ENCODE assay signal across 8 mouse cellular contexts in genomic region chr6:86141820-86142219, GRCm38 (mm10). TPM values are rescaled to one million over a fixed set of nuclear protein-coding genes. Genes with fewer than 3 reads are reported as not detected.
A peak's percentile ranks its signal among the peaks of the same experiment; 100 is the strongest.
DNase-seq lines count a peak whose midpoint lies in the region; ATAC-seq and TF ChIP-seq lines count a peak whose summit lies in the region.

No protein-coding gene starts in this region.

- TF ChIP-seq CTCF in thymus, adult 2 months (IDR thresholded peaks at IDR 0.05; ENCODE audit: borderline replicate concordance, control insufficient read depth, extremely low read depth, insufficient read depth, low read length, poor library complexity) = peak; percentile 72; the same call in 1 of the 2 replicates

- no peak overlapping the region for H3K4me3 ChIP-seq in heart, embryonic 11.5 days (ENCODE audit: low read depth, low read length)
- no peak overlapping the region for H3K4me3 ChIP-seq in midbrain, embryonic 16.5 days (ENCODE audit: low read depth, low read length)
- no peak overlapping the region for H3K4me3 ChIP-seq in thymus, adult 2 months (ENCODE audit: control insufficient read depth, insufficient read depth, low read length)

- H3K4me1 ChIP-seq in heart, embryonic 11.5 days (ENCODE audit: control insufficient read depth, insufficient read depth, low read length) = no peaks in the 10 kb centered on the region
- no peaks in the 10 kb centered on the region; the same call in 1 of the 2 replicates for H3K4me1 ChIP-seq in midbrain, embryonic 16.5 days (ENCODE audit: control insufficient read depth, insufficient read depth, low read length)
- no peaks in the 10 kb centered on the region for H3K4me1 ChIP-seq in thymus, adult 2 months (replicated peaks; ENCODE audit: control insufficient read depth, insufficient read depth, low read length)

- H3K4me2 ChIP-seq in heart, embryonic 11.5 days = no peak overlapping the region
- H3K4me2 ChIP-seq in midbrain, embryonic 16.5 days (ENCODE audit: low read length) = no peak overlapping the region

- no peak for ATAC-seq in heart, embryonic 11.5 days (replicated peaks; ENCODE audit: insufficient number of reproducible peaks, low FRiP score, low TSS enrichment)
- peak; percentile 54; the same call in 1 of the 2 replicates for ATAC-seq in midbrain, embryonic 16.5 days

- no peaks in the 10 kb centered on the region for H3K9me3 ChIP-seq in heart, embryonic 11.5 days (replicated peaks; ENCODE audit: control insufficient read depth, low read length)
- H3K9me3 ChIP-seq in midbrain, embryonic 16.5 days (replicated peaks; ENCODE audit: control insufficient read depth, low read length, poor library complexity, severe bottlenecking) = 0 out of 2 replicates have a peak, but pooled peaks cover 3% of the 10 kb centered on the region

- H3K9ac ChIP-seq in heart, embryonic 11.5 days (ENCODE audit: low read depth, low read length) = no peak overlapping the region
- H3K9ac ChIP-seq in midbrain, embryonic 16.5 days (ENCODE audit: low read depth, low read length) = no peak overlapping the region

- no peak for TF ChIP-seq POLR2A in thymus, adult 2 months (IDR thresholded peaks at IDR 0.05; ENCODE audit: control insufficient read depth, extremely low read depth, insufficient read depth, low read length, poor library complexity)

- H3K36me3 ChIP-seq in heart, embryonic 11.5 days (ENCODE audit: control insufficient read depth, insufficient read depth, low read length) = no peaks in the 10 kb centered on the region
- no peaks in the 10 kb centered on the region for H3K36me3 ChIP-seq in midbrain, embryonic 16.5 days (ENCODE audit: control insufficient read depth, insufficient read depth, low read length)
- H3K36me3 ChIP-seq in thymus, adult 2 months (ENCODE audit: control insufficient read depth, insufficient read depth, low read length) = no peaks in the 10 kb centered on the region

- no peak overlapping the region for H3K27ac ChIP-seq in heart, embryonic 11.5 days (ENCODE audit: low read depth, low read length)
- no peak overlapping the region for H3K27ac ChIP-seq in midbrain, embryonic 16.5 days (ENCODE audit: low read length)
- H3K27ac ChIP-seq in thymus, adult 2 months (ENCODE audit: control insufficient read depth, insufficient read depth, low read length) = no peak overlapping the region

- peak; percentile 51 to 78 for DNase-seq in heart, adult 18-20 months
- DNase-seq in R1 (ENCODE audit: low read depth, low spot score) = peak; percentile 82
- peak; percentile 78 to 90 for DNase-seq in cerebellum, postnatal 14 days
- DNase-seq in gastrocnemius, postnatal 25 days = peak; percentile 15
- peak; percentile 47 to 64 for DNase-seq in layer of hippocampus, postnatal 36 days
- peak; percentile 59 for DNase-seq in thymus, adult 2 months

- H3K27me3 ChIP-seq in heart, embryonic 11.5 days (ENCODE audit: control insufficient read depth, insufficient read depth, low read length) = no peaks in the 10 kb centered on the region
- no peaks in the 10 kb centered on the region for H3K27me3 ChIP-seq in midbrain, embryonic 16.5 days (ENCODE audit: control insufficient read depth, insufficient read depth, low read depth, low read length)
- H3K27me3 ChIP-seq in thymus, adult 2 months (ENCODE audit: control insufficient read depth, insufficient read depth, low read length) = no peaks in the 10 kb centered on the region

- 23% methylated on average over 3 of the region's 3 CpGs for WGBS in heart, embryonic 11.5 days (ENCODE audit: insufficient replicate concordance)
- 15% methylated on average over 3 of the region's 3 CpGs for WGBS in midbrain, embryonic 16.5 days
- 7% methylated on average over 3 of the region's 3 CpGs for WGBS in thymus, adult 2 months

RNA-seq across cellular contexts. Expression of gene Tgfa, which starts 53.2 kb away (rescaled TPM):
- total RNA-seq in heart, adult 18-20 months (2021) = 1 to 10 TPM; 1.2 to 1.7 TPM
- 3.0 and 4.1 TPM in 2 replicates for polyA plus RNA-seq in heart, embryonic 11.5 days (2014; fragmentation: Nextera tagmentation; extraction: Ambion mirVana)
- under 1 TPM; 0.15 to 0.35 TPM for total RNA-seq in gastrocnemius, postnatal 25 days (2021)
- 10 to 100 TPM; 31.2 to 33.6 TPM for total RNA-seq in layer of hippocampus, postnatal 36 days (2021)
- 13.1 and 14.7 TPM in 2 replicates for polyA plus RNA-seq in midbrain, embryonic 16.5 days (2015; fragmentation: Nextera tagmentation; extraction: Ambion mirVana)
- polyA plus RNA-seq in thymus, adult 2 months (2012; rRNA removed) = 0.84 and 2.1 TPM in 2 replicates

Comparison
In these comparisons a context has a peak if more than half of its experiments do, and no peak if none do; other contexts are left out.
1. DNase-seq: peak in every context shown above with its lines; median percentile 84 in cerebellum, postnatal 14 days; 82 in R1; 64 in heart, adult 18-20 months; 59 in thymus, adult 2 months; 56 in layer of hippocampus, postnatal 36 days; 15 in gastrocnemius, postnatal 25 days.
2. RNA of gene Tgfa, which starts 53.2 kb away (total RNA-seq): 31.2 to 33.6 TPM in layer of hippocampus, postnatal 36 days; 1.2 to 1.7 TPM in heart, adult 18-20 months and 0.15 to 0.35 TPM in gastrocnemius, postnatal 25 days; every median in the first group is over 10 times any median in the second.